Comparison of ENCODE assay signal across 12 mouse cellular contexts in genomic region chr4:103475596-103475995, GRCm38 (mm10).
"Had no signal": no experiment of that assay in that cellular context is flagged by ENCODE, and none has a peak within 500 bp of the region (broad histone marks: within the 10 kb centered on the region; RNA-seq: fewer than 3 reads in every experiment).

No protein-coding gene starts in this region.

- DNase-seq: kidney, adult 2 months; kidney, postnatal 25 days; layer of hippocampus, adult 9-11 months; liver, embryonic 13.5 days; lung, adult 2 months; lung, postnatal 14 days; lung, postnatal 4 days; midbrain, embryonic 14.5 days; spleen, adult 18-20 months; thymus, adult 18-20 months; thymus, postnatal 36 days had no signal

- ATAC-seq: intestine, embryonic 16.5 days had no signal
